Mouse (Mus musculus) bone marrow macrophage, adult 2 months (primary cell): Measurements from ENCODE around the gene Cdca7l.

ENCODE experiments used
- CTCF ChIP-seq: IDR thresholded peaks from 2 replicates; pipeline ENCODE4 v1.5.1; 2012; ENCODE audit warnings: low read depth, mild to moderate bottlenecking, low read length, moderate library complexity
- POLR2A ChIP-seq: IDR thresholded peaks from 2 replicates; pipeline ENCODE4 v1.6.1; 2012; ENCODE audit warnings: mild to moderate bottlenecking, low read depth, low read length, borderline replicate concordance

DNA sequence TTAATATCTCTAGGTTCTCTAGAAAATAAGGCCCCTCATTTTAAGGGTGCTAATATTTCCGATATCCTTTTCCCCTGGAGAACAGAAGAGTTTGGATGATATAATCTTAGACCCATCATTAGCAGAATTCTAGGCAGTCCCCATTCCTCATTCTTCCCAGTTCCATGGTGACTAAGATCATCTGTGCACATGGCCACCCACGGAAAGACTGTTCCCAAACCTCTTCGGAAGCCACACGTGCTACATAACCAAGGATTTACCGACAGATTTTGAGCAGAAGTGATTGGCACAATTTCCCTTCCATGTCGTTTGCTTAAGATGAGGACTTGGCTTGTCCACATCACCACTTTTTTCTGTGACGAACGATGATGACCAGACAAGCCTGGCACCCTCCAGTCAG, 99.6 kb downstream of the Cdca7l start:
- TF ChIP-seq CTCF (no peak), POLR2A (no peak)
